Mouse (Mus musculus): ENCODE measurements around the gene Fam24a. TPM values are rescaled to one million over a fixed set of nuclear protein-coding genes. Genes with fewer than 3 reads are reported as not detected.

The Fam24a gene
- total RNA-seq, 2 experiments from 2014 or later = not detected

DNA sequence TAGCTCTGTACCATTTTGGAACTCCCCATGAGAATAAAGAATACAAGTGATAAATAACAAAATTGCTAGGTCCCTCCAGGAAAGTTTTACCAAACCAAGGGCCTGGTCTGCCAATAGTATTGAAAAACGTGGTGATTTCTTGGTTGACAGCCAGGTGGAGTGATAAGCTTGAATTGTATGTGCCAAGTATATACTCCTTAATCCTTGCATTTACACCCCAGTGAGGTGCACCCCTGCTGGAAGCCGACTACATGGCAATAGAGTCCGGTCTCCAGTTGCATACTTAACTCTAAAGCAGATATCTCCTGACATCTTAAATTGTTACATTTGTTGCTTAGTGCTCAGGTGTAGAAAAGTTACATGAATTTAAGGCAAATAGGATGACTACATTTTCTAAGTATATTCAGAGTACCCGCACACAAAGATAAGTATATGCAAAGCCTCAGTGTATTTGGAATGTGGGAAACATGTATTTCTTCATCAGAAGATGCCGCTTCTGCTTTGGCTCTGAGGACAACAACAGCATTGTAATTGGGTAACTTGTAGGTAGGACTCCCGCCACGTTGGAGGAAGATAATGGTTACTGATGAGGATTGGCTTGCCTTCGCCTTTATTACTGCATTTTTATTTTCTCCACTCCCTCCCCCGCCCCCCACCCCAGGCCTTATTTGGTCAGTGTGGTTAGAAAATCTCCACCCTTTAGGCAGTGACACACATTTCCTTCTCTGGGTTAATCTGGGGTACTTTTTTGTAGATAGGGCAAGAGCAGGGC is 38.4 kb downstream of the Fam24a start:
- DNase-seq (ENCODE audit: extremely low spot score in 1 of 2, low spot score in 2 of 2) = no peak
- intact Hi-C loops (cut with DNase I) = no loop called here

Other genes starting within 250 kb of the Fam24a start
- gene 4933402N03Rik, start 187.6 kb upstream of the Fam24a start, total RNA-seq (2021) = not detected
- gene 5430419D17Rik, start 159.5 kb upstream of the Fam24a start, total RNA-seq (2021) = under 1 TPM; 0.04 to 0.08 TPM
- under 1 TPM; 0.30 to 0.49 TPM for gene Cuzd1, start 11.6 kb upstream of the Fam24a start, total RNA-seq (2021)
- gene Fam24b, start 4.3 kb upstream of the Fam24a start, total RNA-seq (2021) = under 1 TPM in 1 of 2 experiments, not detected in 1; 0.75 TPM
- gene 2310057M21Rik, start 28.9 kb downstream of the Fam24a start, total RNA-seq (2021) = 10 to 100 TPM; 27.1 to 34.8 TPM
- gene Pstk, start 37.3 kb downstream of the Fam24a start, total RNA-seq (2021) = 10 to 100 TPM; 33.4 TPM
- gene Ikzf5, start 76.7 kb downstream of the Fam24a start, total RNA-seq (2021) = 10 to 100 TPM; 49.1 to 52.4 TPM
- gene Acadsb, start 76.7 kb downstream of the Fam24a start, total RNA-seq (2021) = 10 to 100 TPM; 63.4 to 71.9 TPM
- gene Hmx3, start 209.0 kb downstream of the Fam24a start, total RNA-seq (2021) = not detected
- gene Hmx2, start 214.9 kb downstream of the Fam24a start, total RNA-seq (2021) = not detected
- 10 to 100 TPM; 56.1 to 57.0 TPM for gene Bub3, start 226.4 kb downstream of the Fam24a start, total RNA-seq (2021)